11 mouse cellular contexts compared by ENCODE assay signal in the genomic region with DNA sequence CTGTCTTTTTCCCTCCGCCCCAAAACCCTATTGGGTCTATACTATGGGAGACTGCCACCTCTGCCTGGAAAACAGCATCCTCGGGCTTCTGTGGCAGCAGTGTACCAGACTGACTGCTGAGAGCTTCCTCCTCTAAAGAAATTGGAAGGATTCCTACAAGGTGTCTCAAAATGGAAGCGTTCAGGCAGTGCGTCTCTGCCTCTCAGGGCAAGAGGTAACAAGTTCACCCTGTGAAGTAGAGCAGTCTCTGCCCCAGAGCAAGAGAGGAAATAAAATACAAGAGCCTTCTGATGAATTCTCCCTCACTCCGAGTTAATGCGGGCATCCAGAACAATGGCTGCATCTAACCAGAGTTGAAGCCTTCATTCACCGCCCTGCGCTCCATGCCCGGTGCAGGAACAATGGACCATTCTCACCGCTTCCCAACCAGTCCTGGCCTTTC.
DNase-seq lines count a peak whose midpoint lies in the region; ATAC-seq lines count a peak whose summit lies in the region.
"Had no signal": no experiment of that assay in that cellular context is flagged by ENCODE, and none has a peak within 500 bp of the region (broad histone marks: within the 10 kb centered on the region; RNA-seq: fewer than 3 reads in every experiment).

No protein-coding gene starts in this region.

- H3K9me3 ChIP-seq in embryonic facial prominence, embryonic 12.5 days = no peaks in the 10 kb centered on the region
- H3K9me3 ChIP-seq in hindbrain, embryonic 12.5 days (replicated peaks) = no peaks in the 10 kb centered on the region
- no peaks in the 10 kb centered on the region for H3K9me3 ChIP-seq in midbrain, embryonic 16.5 days (replicated peaks; ENCODE audit: control insufficient read depth, low read length, poor library complexity, severe bottlenecking)

- H3K4me1 ChIP-seq in embryonic facial prominence, embryonic 12.5 days = no peaks in the 10 kb centered on the region
- 0 out of 2 replicates have a peak, but pooled peaks cover 5% of the 10 kb centered on the region for H3K4me1 ChIP-seq in hindbrain, embryonic 12.5 days
- peaks cover 4% of the 10 kb centered on the region for H3K4me1 ChIP-seq in midbrain, embryonic 16.5 days (ENCODE audit: control insufficient read depth, insufficient read depth, low read length)

- H3K27me3 ChIP-seq in embryonic facial prominence, embryonic 12.5 days = no peaks in the 10 kb centered on the region
- peaks cover 4% of the 10 kb centered on the region for H3K27me3 ChIP-seq in hindbrain, embryonic 12.5 days
- H3K27me3 ChIP-seq in midbrain, embryonic 16.5 days (ENCODE audit: control insufficient read depth, insufficient read depth, low read depth, low read length) = no peaks in the 10 kb centered on the region

- ATAC-seq in embryonic facial prominence, embryonic 12.5 days (ENCODE audit: insufficient number of reproducible peaks, insufficient read depth, low FRiP score, low TSS enrichment) = no peak
- ATAC-seq in hindbrain, embryonic 12.5 days (ENCODE audit: low FRiP score) = peak; percentile 66
- ATAC-seq in midbrain, embryonic 16.5 days = peak; percentile 60; the same call in 1 of the 2 replicates
- ATAC-seq in cerebellum, adult (ENCODE audit: insufficient number of reproducible peaks, low FRiP score, low TSS enrichment) = no peak
- ATAC-seq: lung, postnatal 0 days had no signal

- H3K9ac ChIP-seq in embryonic facial prominence, embryonic 12.5 days = no peak overlapping the region
- peak overlapping the region; percentile 20; the same call in 1 of the 2 replicates for H3K9ac ChIP-seq in hindbrain, embryonic 12.5 days
- H3K9ac ChIP-seq in midbrain, embryonic 16.5 days (ENCODE audit: low read depth, low read length) = peak overlapping the region; percentile 45

- WGBS in embryonic facial prominence, embryonic 12.5 days = 18% methylated on average over 10 of the region's 10 CpGs
- WGBS in hindbrain, embryonic 12.5 days = 17% methylated on average over 10 of the region's 10 CpGs
- WGBS in midbrain, embryonic 16.5 days = 4% methylated on average over 10 of the region's 10 CpGs

- H3K4me2 ChIP-seq in embryonic facial prominence, embryonic 12.5 days (replicated peaks) = peak overlapping the region; percentile 32
- peak overlapping the region; percentile 50 for H3K4me2 ChIP-seq in hindbrain, embryonic 12.5 days (replicated peaks)
- peak overlapping the region; percentile 54 for H3K4me2 ChIP-seq in midbrain, embryonic 16.5 days (ENCODE audit: low read length)

- no peak overlapping the region for H3K27ac ChIP-seq in embryonic facial prominence, embryonic 12.5 days
- peak overlapping the region; percentile 48; the same call in 1 of the 2 replicates for H3K27ac ChIP-seq in hindbrain, embryonic 12.5 days
- no peak overlapping the region for H3K27ac ChIP-seq in midbrain, embryonic 16.5 days (ENCODE audit: low read length)
- H3K27ac ChIP-seq: layer of hippocampus, adult 2 months; stomach, postnatal 0 days had no signal

- no peak overlapping the region for H3K4me3 ChIP-seq in embryonic facial prominence, embryonic 12.5 days
- peak overlapping the region; percentile 20; the same call in 1 of the 2 replicates for H3K4me3 ChIP-seq in hindbrain, embryonic 12.5 days
- peak overlapping the region; percentile 15 for H3K4me3 ChIP-seq in midbrain, embryonic 16.5 days (ENCODE audit: low read depth, low read length)
- H3K4me3 ChIP-seq: layer of hippocampus, adult 2 months had no signal

- H3K36me3 ChIP-seq in embryonic facial prominence, embryonic 12.5 days = no peaks in the 10 kb centered on the region
- H3K36me3 ChIP-seq in hindbrain, embryonic 12.5 days = no peaks in the 10 kb centered on the region
- H3K36me3 ChIP-seq in midbrain, embryonic 16.5 days (ENCODE audit: control insufficient read depth, insufficient read depth, low read length) = no peaks in the 10 kb centered on the region

- DNase-seq in embryo, embryonic 10 days (ENCODE audit: low spot score) = peak; percentile 46
- no peak for DNase-seq in cerebellum, postnatal 36 days
- no peak for DNase-seq in left cerebral cortex, adult 8-10 months (ENCODE audit: low spot score in 2 of 2)
- no peak for DNase-seq in frontal cortex, postnatal 14 days (ENCODE audit: low spot score in 2 of 2)

Comparison
In these comparisons a context has a peak if more than half of its experiments do, and no peak if none do; other contexts are left out.
1. ATAC-seq: peak in hindbrain, embryonic 12.5 days (single experiment) and midbrain, embryonic 16.5 days (single experiment); none in embryonic facial prominence, embryonic 12.5 days (single experiment) and cerebellum, adult (single experiment).
2. Peak in every context shown above with its lines, with median percentiles within 50 percentile points of each other: H3K4me2 ChIP-seq.